Mouse (Mus musculus) hindbrain, postnatal 0 days (tissue): ENCODE results near the gene Rnf43. TPM values are rescaled to one million over a fixed set of nuclear protein-coding genes. Genes with fewer than 3 reads are reported as not detected.

Source experiments
- ATAC-seq: fragments of 200-750 bp; cut with Nextera tagmentation; 2 replicates; pipeline ENCODE4 v1.8.0; 2017; ENCODE audit warnings: mild to moderate bottlenecking, moderate TSS enrichment, moderate library complexity
- DNase-seq: peaks from one replicate; pipeline ENCODE4 v3.0.0-alpha.2; 2015; ENCODE audit warnings: low spot score
- H3K27ac ChIP-seq: fragments of 300-500 bp; sonication (generic); 2 replicates; pipeline ENCODE4 v1.5.1; 2014; ENCODE audit warnings: mild to moderate bottlenecking
- H3K27me3 ChIP-seq: fragments of 300-500 bp; sonication (generic); 2 replicates; pipeline ENCODE4 v1.6.1; 2014; ENCODE audit warnings: low read length, mixed read lengths; ENCODE audit not compliant: insufficient read depth
- H3K36me3 ChIP-seq: fragments of 300-500 bp; sonication (generic); 2 replicates; pipeline ENCODE4 v1.6.1; 2014; ENCODE audit warnings: low read length, mixed read lengths; ENCODE audit not compliant: insufficient read depth
- H3K4me1 ChIP-seq: fragments of 300-500 bp; sonication (generic); 2 replicates; pipeline ENCODE4 v1.6.1; 2014; ENCODE audit warnings: antibody characterized with exemption, low read length, mixed read lengths; ENCODE audit not compliant: insufficient read depth
- H3K4me2 ChIP-seq: fragments of 300-500 bp; sonication (generic); 2 replicates; pipeline ENCODE4 v1.6.1; 2014; ENCODE audit warnings: low read depth, mild to moderate bottlenecking, low read length, moderate library complexity, mixed read lengths
- H3K4me3 ChIP-seq: fragments of 300-500 bp; sonication (generic); 2 replicates; pipeline ENCODE4 v1.5.1; 2014; ENCODE audit warnings: low read length
- H3K9ac ChIP-seq: fragments of 300-500 bp; sonication (generic); replicated peaks from 2 replicates; pipeline ENCODE4 v1.6.1; 2014; ENCODE audit warnings: mild to moderate bottlenecking, low read length, moderate library complexity, mixed read lengths
- H3K9me3 ChIP-seq: fragments of 300-500 bp; sonication (generic); 2 replicates; pipeline ENCODE4 v1.6.1; 2016; ENCODE audit warnings: low read length, mixed read lengths
- CTCF ChIP-seq: IDR thresholded peaks from 2 replicates; pipeline ENCODE4 v1.5.1; 2016; ENCODE audit warnings: antibody characterized with exemption, control low read depth, low read depth
- WGBS: fragments of 180-500 bp; shearing (Covaris S2); extraction: QIAGEN DNeasy Blood & Tissue Kit; methylation state at CpG from one replicate; pipeline ENCODE4 v1.1.7; 2014; 5-methylcytosine and 5-hydroxymethylcytosine counted together
- polyA plus RNA-seq: library from polyadenylated mRNA; unstranded; fragments of >200 nt; fragmentation: Nextera tagmentation; extraction: Ambion mirVana; gene quantifications from 2 replicates; pipeline ENCODE4 v1.2.1, GENCODE M21; 2015
- total RNA-seq: library from RNA; depleted of rRNA; stranded (reverse); fragments of >200 nt; gene quantifications from 2 replicates; pipeline ENCODE4 v1.2.3, GENCODE M21; 2014

Gene Rnf43
- total and polyA plus RNA-seq, 2 experiments from 2014 or later: 0.85 to 10.7 TPM

- DNase-seq: no peak
These were observed 98.7 kb downstream of the Rnf43 start for GRCm38 (mm10) chr11:87761181-87761721.

DNA sequence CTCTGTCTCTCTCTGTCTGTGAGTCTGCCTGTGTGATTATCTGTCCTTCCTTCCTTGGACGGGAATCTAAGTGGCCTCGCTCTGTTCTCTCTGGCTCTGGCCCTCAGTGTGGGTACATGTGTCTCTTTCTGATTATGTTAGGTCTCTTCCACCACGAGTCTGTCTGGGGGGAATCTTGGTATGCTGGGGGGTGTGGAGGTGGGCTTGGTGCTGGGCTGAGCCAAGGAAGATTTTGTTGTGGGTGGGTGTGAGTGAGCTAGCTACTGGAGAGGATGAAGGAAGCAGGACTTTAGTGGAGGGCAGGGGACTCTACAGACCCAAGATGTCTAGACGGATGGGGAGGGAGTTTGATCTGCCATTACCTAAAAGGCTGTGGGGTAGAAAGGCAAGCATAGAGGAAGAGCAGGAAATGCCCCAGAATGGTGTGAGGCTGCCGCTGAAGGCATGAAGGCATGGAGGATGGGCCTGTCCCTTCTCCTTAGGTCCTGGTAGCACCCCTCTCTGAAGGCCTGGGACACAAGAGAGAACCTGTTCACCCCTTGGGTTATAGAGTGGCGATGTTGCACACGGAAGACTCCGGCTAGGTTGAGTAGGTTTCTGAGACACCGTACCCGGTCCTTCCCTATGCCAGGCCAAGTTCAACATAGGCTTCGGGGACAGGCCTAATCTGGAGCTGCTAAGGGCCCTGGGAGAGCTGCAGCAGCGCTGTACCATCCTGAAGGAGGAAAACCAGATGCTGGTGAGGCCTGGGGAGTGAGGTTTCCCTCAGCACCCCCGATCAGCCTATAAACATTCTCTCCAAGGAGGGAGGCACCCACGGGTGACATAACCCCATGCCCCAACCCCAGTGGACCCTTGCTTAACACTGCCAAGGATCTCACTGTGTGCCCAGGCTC, 99.5 kb downstream of the Rnf43 start:
- Histone ChIP-seq H3K4me2 (peak overlapping the region; percentile 99), H3K27me3 (no peaks in the 10 kb centered on the region), H3K9me3 (no peaks in the 10 kb centered on the region), H3K4me1 (peaks cover 9% of the 10 kb centered on the region; the same call in 1 of the 2 replicates), H3K36me3 (no peaks in the 10 kb centered on the region; the same call in 1 of the 2 replicates), H3K9ac (peak overlapping the region; percentile 66), H3K27ac (peak overlapping the region; percentile 83), H3K4me3 (peak overlapping the region; percentile 73)
- DNase-seq: peak; percentile 5
- 68% methylated on average over 14 of the region's 14 CpGs for WGBS
- TF ChIP-seq CTCF: no peak
- ATAC-seq: no peak

More at GRCm38 (mm10) chr11:87761181-87761721, 98.7 kb downstream of the Rnf43 start:
- Histone ChIP-seq H3K36me3 (no peaks in the 10 kb centered on the region), H3K4me2 (peak overlapping the region; percentile 99), H3K4me3 (peak overlapping the region; percentile 73), H3K4me1 (peaks cover 9% of the 10 kb centered on the region; the same call in 1 of the 2 replicates), H3K9ac (peak overlapping the region; percentile 66), H3K27me3 (no peaks in the 10 kb centered on the region), H3K9me3 (no peaks in the 10 kb centered on the region), H3K27ac (peak overlapping the region; percentile 83)
- ATAC-seq: no peak
- WGBS: 50% methylated on average over 11 of the region's 11 CpGs
- TF ChIP-seq CTCF: no peak

- Histone ChIP-seq H3K4me3 (peak overlapping the region; percentile 73), H3K9me3 (no peaks in the 10 kb centered on the region), H3K4me2 (peak overlapping the region; percentile 99), H3K36me3 (peaks cover 6% of the 10 kb centered on the region), H3K9ac (peak overlapping the region; percentile 66), H3K27ac (peak overlapping the region; percentile 74), H3K27me3 (no peaks in the 10 kb centered on the region), H3K4me1 (peaks cover 9% of the 10 kb centered on the region; the same call in 1 of the 2 replicates)
- WGBS: 30% methylated on average over 12 of the region's 12 CpGs
- no peak for TF ChIP-seq CTCF
- ATAC-seq: no peak
- DNase-seq: no peak
These were observed 100.3 kb downstream of the Rnf43 start for GRCm38 (mm10) chr11:87762702-87763385.

DNA sequence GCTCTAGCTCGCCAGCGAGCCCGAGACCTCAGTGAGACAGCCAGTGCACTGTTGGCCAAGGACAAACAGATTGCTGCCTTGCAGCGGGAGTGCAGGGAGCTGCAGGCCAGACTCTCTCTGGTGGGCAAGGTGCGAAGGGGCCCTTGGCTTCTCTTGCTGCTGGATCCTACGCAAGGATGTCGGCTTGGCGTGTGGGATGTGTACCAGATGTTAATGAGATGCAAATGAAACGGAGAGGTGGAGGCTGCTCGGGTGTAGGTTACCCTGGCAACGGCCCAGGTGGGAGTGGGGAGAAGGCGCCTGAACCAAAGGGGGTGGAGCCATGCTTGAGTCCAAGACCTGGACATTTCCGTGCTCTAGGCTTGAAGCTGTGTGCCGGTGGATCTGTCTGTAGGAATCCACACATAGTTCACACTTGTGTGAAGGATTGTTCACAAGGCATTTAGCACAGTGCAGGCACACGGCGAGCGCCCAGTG, 101.0 kb downstream of the Rnf43 start:
- Histone ChIP-seq H3K4me3 (peak overlapping the region; percentile 73), H3K36me3 (peaks cover 10% of the 10 kb centered on the region), H3K4me2 (peak overlapping the region; percentile 99), H3K9me3 (no peaks in the 10 kb centered on the region), H3K27me3 (no peaks in the 10 kb centered on the region), H3K4me1 (peaks cover 9% of the 10 kb centered on the region; the same call in 1 of the 2 replicates), H3K27ac (peak overlapping the region; percentile 74), H3K9ac (peak overlapping the region; percentile 66)
- no peak; the same call in 1 of the 2 replicates for TF ChIP-seq CTCF
- 2% methylated on average over 17 of the region's 17 CpGs for WGBS
- DNase-seq: peak; percentile 85
- peak; percentile 27 for ATAC-seq

DNA sequence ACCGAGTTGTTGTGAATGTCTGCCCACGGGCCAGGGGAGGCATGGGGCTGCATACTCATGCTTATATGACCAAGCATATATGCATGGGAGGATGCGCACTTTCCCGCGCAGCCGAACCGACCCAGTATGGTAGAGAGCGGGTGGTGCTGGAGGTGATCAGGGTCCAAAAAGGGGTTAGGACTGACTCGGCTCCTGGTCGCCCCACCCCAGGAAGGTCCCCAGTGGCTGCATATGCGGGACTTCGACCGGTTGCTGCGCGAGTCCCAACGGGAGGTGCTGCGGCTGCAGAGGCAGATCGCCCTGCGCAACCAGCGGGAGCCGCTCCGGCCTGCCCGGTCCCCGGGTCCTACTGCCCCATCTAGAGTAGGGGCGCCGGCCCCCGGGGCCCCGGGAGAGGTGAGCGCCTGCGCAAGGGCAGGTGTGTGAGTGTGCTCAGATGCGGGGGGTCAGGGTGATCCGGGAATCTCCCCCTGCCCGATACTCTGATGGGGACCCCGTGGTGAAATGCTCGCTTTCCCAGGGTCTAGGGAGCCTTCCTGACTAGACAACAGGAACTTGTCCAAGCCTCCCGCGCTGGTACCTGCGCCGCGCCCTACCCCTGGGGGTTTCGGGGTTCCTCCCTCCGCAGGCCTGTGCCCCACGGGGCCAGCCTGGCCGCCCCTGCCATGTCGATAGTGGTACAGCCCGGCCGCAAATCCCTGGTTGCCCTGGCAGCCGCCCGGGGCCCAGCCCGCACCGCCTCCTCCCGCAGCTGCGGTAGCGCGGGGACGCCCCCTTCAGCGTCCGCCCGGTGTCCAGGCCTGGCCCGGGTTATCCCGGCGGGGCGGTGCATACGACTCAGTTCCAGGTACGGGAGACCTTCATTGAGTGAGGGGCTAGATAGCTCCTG, 101.7 kb downstream of the Rnf43 start:
- Histone ChIP-seq H3K4me1 (peaks cover 9% of the 10 kb centered on the region; the same call in 1 of the 2 replicates), H3K9ac (peak overlapping the region; percentile 66), H3K36me3 (peaks cover 10% of the 10 kb centered on the region), H3K27me3 (no peaks in the 10 kb centered on the region), H3K4me3 (peak overlapping the region; percentile 73), H3K27ac (peak overlapping the region; percentile 74), H3K4me2 (peak overlapping the region; percentile 99), H3K9me3 (no peaks in the 10 kb centered on the region)
- TF ChIP-seq CTCF: no peak
- DNase-seq: peak; percentile 58
- peak; percentile 60 for ATAC-seq
- under 1% methylated on average over 61 of the region's 65 CpGs for WGBS
